Comparison of ENCODE assay signal across 27 mouse cellular contexts in the genomic region with DNA sequence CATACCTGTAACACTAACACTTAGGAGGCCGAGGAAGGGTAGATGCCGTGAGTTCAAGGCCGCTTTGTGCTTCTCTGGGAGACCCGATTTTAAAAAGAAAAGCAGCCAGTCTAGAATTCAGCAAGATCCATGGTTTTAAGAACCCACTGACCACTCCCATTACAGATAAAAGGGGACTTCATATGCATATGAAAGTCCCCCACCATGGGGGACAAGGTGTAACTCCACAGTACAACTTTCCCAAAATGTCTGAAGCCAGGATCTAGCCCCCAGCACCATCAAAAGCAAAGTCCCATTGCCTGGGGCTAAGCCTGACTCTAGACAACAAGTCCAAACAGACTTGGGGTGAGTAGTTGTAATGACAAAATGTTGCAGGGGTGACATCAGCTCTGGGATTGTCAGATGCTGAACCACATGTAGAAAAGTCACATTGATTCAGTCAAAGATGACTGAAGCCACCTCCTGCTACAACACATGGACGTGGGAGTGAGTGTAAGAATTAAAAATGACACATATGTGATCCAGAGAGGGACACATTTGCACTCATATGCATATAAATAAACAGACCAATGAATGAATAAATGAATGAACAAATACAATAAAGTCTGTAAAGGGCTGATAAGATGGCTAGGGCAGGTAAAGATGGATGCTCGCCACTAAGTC. TPM values are rescaled to one million over a fixed set of nuclear protein-coding genes. Genes with fewer than 3 reads are reported as not detected.
"Had no signal": no experiment of that assay in that cellular context is flagged by ENCODE, and none has a peak within 500 bp of the region (broad histone marks: within the 10 kb centered on the region; RNA-seq: fewer than 3 reads in every experiment).

No protein-coding gene starts in this region.

- H3K4me3 ChIP-seq: limb, embryonic 12.5 days; limb, embryonic 15.5 days; megakaryocyte, embryonic 14.5 days; midbrain, embryonic 10.5 days; midbrain, embryonic 13.5 days; myocyte; neural tube, embryonic 13.5 days; stomach, embryonic 15.5 days had no signal

- H3K9ac ChIP-seq: limb, embryonic 12.5 days; limb, embryonic 15.5 days; liver, embryonic 14.5 days; liver, postnatal 0 days; lung, embryonic 14.5 days; midbrain, embryonic 13.5 days; neural tube, embryonic 13.5 days; stomach, embryonic 15.5 days had no signal

- H3K27me3 ChIP-seq: limb, embryonic 12.5 days; limb, embryonic 15.5 days; midbrain, embryonic 13.5 days; neural tube, embryonic 13.5 days; stomach, embryonic 15.5 days had no signal

- H3K4me2 ChIP-seq: limb, embryonic 12.5 days; limb, embryonic 15.5 days; liver, embryonic 11.5 days; lung, embryonic 14.5 days; midbrain, embryonic 13.5 days; neural tube, embryonic 13.5 days; stomach, embryonic 15.5 days had no signal

- H3K36me3 ChIP-seq: limb, embryonic 12.5 days; limb, embryonic 15.5 days; midbrain, embryonic 10.5 days; midbrain, embryonic 13.5 days; neural tube, embryonic 13.5 days; stomach, embryonic 15.5 days had no signal

- ATAC-seq: liver, postnatal 0 days; lung, postnatal 0 days; midbrain, embryonic 13.5 days; midbrain, embryonic 16.5 days had no signal

- H3K9me3 ChIP-seq: limb, embryonic 12.5 days; limb, embryonic 15.5 days; midbrain, embryonic 13.5 days; stomach, embryonic 15.5 days had no signal

- DNase-seq: kidney, adult 18-20 months; kidney, adult 9 months; kidney, postnatal 36 days; left cerebral cortex, postnatal 4 days; liver, postnatal 0 days; lung, embryonic 14.5 days; retina, postnatal 1 day; right cerebral cortex, postnatal 25 days; spleen, adult 18-20 months; thymus, postnatal 25 days had no signal

- H3K27ac ChIP-seq: kidney, postnatal 0 days; limb, embryonic 12.5 days; limb, embryonic 15.5 days; liver, embryonic 14.5 days; midbrain, embryonic 10.5 days; midbrain, embryonic 13.5 days; neural tube, embryonic 13.5 days; stomach, embryonic 15.5 days had no signal

RNA-seq across cellular contexts. Expression of a gene that starts 9.1 kb away (rescaled TPM):
- total RNA-seq: monocyte, adult 5-6 weeks; neutrophil, adult 5-6 weeks had no signal

RNA-seq across cellular contexts. Expression of a gene that starts 14.7 kb away (rescaled TPM):
- total RNA-seq: layer of hippocampus, postnatal 14 days; left cerebral cortex, postnatal 14 days; left cerebral cortex, postnatal 4 days; monocyte, adult 5-6 weeks; neutrophil, adult 5-6 weeks had no signal
- polyA plus RNA-seq: liver, embryonic 11.5 days; lung, embryonic 14.5 days; midbrain, embryonic 10.5 days; midbrain, embryonic 13.5 days; midbrain, embryonic 16.5 days; myocyte; neural tube, embryonic 13.5 days had no signal

RNA-seq across cellular contexts. Expression of a gene that starts 58.3 kb away (rescaled TPM):
- total RNA-seq: monocyte, adult 5-6 weeks; neutrophil, adult 5-6 weeks had no signal
- polyA plus RNA-seq: liver, embryonic 14.5 days; liver, postnatal 0 days; myocyte had no signal
